Mouse (Mus musculus): ENCODE measurements at regions not wholly inside any gene's neighbourhood (a gene's known extent, or its start where the extent isn't known, plus 50 kb on each side); places are given as distances from the start of the nearest gene placed in this dataset.

GRCm38 (mm10) chr7:36934792-36935555 is 237.1 kb downstream of the Tshz3 start:
- intact Hi-C loops (cut with DNase I) = no loop called here
- DNase-seq (ENCODE audit: low spot score) = no peak

- intact Hi-C loops (cut with DNase I) = no loop called here
- no peak for DNase-seq (ENCODE audit: low spot score)
Measured at GRCm38 (mm10) chr7:36940611-36941010, 242.7 kb downstream of the Tshz3 start.

- DNase-seq (ENCODE audit: low spot score) = no peak
- intact Hi-C loops (cut with DNase I) = no loop called here
Measured at GRCm38 (mm10) chr7:36945024-36945815, 247.3 kb downstream of the Tshz3 start.

- intact Hi-C loops (cut with DNase I) = no loop called here
- DNase-seq (ENCODE audit: low spot score) = no peak
Measured at GRCm38 (mm10) chr7:36949511-36949910, 251.6 kb downstream of the Tshz3 start.

- DNase-seq (ENCODE audit: low spot score) = no peak
- intact Hi-C loops (cut with DNase I) = no loop called here
Measured at GRCm38 (mm10) chr7:36955376-36955775, 257.5 kb downstream of the Tshz3 start.

- intact Hi-C loops (cut with DNase I) = no loop called here
- no peak for DNase-seq (ENCODE audit: low spot score)
Measured at GRCm38 (mm10) chr7:36958255-36958654, 260.3 kb downstream of the Tshz3 start.

GRCm38 (mm10) chr7:36971772-36972171 is 273.9 kb downstream of the Tshz3 start:
- no peak for DNase-seq (ENCODE audit: low spot score)
- intact Hi-C loops (cut with DNase I) = loop anchor here (10.0 kb wide), 1 partner anchor 1067 kb away; no protein-coding TSS in a partner anchor

GRCm38 (mm10) chr7:36973654-36974320 is 275.9 kb downstream of the Tshz3 start:
- intact Hi-C loops (cut with DNase I) = loop anchor here (10.0 kb wide), 1 partner anchor 1069 kb away; no protein-coding TSS in a partner anchor
- DNase-seq (ENCODE audit: low spot score) = no peak

- intact Hi-C loops (cut with DNase I) = loop anchor here (10.0 kb wide), 1 partner anchor 1070 kb away; no protein-coding TSS in a partner anchor
- DNase-seq (ENCODE audit: low spot score) = no peak
Measured at GRCm38 (mm10) chr7:36974573-36974972, 276.7 kb downstream of the Tshz3 start.

- intact Hi-C loops (cut with DNase I) = loop anchor here (5.0 to 10.0 kb wide), 2 partner anchors 903 to 1071 kb away; no protein-coding TSS in a partner anchor
- no peak for DNase-seq (ENCODE audit: low spot score)
Measured at GRCm38 (mm10) chr7:36975475-36975874, 277.6 kb downstream of the Tshz3 start.

- intact Hi-C loops (cut with DNase I) = loop anchor here (5.0 to 10.0 kb wide), 2 partner anchors 906 to 1073 kb away; no protein-coding TSS in a partner anchor
- DNase-seq (ENCODE audit: low spot score) = no peak
Measured at GRCm38 (mm10) chr7:36977819-36978218, 279.9 kb downstream of the Tshz3 start.

- intact Hi-C loops (cut with DNase I) = no loop called here
- no peak for DNase-seq (ENCODE audit: low spot score)
Measured at GRCm38 (mm10) chr7:36989380-36989779, 291.5 kb downstream of the Tshz3 start.

GRCm38 (mm10) chr7:37004601-37005000 is 306.7 kb downstream of the Tshz3 start:
- intact Hi-C loops (cut with DNase I) = no loop called here
- no peak for DNase-seq (ENCODE audit: low spot score)

GRCm38 (mm10) chr7:37005701-37006100 is 307.8 kb downstream of the Tshz3 start:
- no peak for DNase-seq (ENCODE audit: low spot score)
- intact Hi-C loops (cut with DNase I) = no loop called here

- intact Hi-C loops (cut with DNase I) = no loop called here
- no peak for DNase-seq (ENCODE audit: low spot score)
Measured at GRCm38 (mm10) chr7:37006921-37007320, 309.0 kb downstream of the Tshz3 start.

GRCm38 (mm10) chr7:37011180-37011754 is 313.3 kb downstream of the Tshz3 start:
- no peak for DNase-seq (ENCODE audit: low spot score)
- intact Hi-C loops (cut with DNase I) = no loop called here

- intact Hi-C loops (cut with DNase I) = no loop called here
- no peak for DNase-seq (ENCODE audit: low spot score)
Measured at GRCm38 (mm10) chr7:37020078-37020477, 322.2 kb downstream of the Tshz3 start.

- intact Hi-C loops (cut with DNase I) = no loop called here
- DNase-seq (ENCODE audit: low spot score) = no peak
Measured at GRCm38 (mm10) chr7:37024501-37025025, 326.6 kb downstream of the Tshz3 start.

- no peak for DNase-seq (ENCODE audit: low spot score)
- intact Hi-C loops (cut with DNase I) = no loop called here
Measured at GRCm38 (mm10) chr7:37064582-37065458, 366.9 kb downstream of the Tshz3 start.

All from heart, postnatal 25 days (tissue).